Mouse (Mus musculus): ENCODE measurements around the gene Grin3b.

Gene Grin3b

GRCm38 (mm10) chr10:79970415-79971182, at the start of gene Grin3b:
TSS of gene Grin3b (plus strand) at chr10:79970715.
- no peak for DNase-seq (ENCODE audit: low spot score)

GRCm38 (mm10) chr10:79920958-79921535, 49.5 kb upstream of the Grin3b start, which contains the start of gene R3hdm4:
TSS of gene R3hdm4 (minus strand) at chr10:79921208.
- no peak for DNase-seq (ENCODE audit: low spot score)

GRCm38 (mm10) chr10:79921572-79921971, 48.9 kb upstream of the Grin3b start:
- DNase-seq (ENCODE audit: low spot score): no peak

- peak; percentile 91 for DNase-seq (ENCODE audit: low spot score)
These were observed 45.3 kb upstream of the Grin3b start for GRCm38 (mm10) chr10:79924998-79925784.

- DNase-seq (ENCODE audit: low spot score): peak; percentile 34
These were observed 44.6 kb upstream of the Grin3b start for GRCm38 (mm10) chr10:79925785-79926490.

- DNase-seq (ENCODE audit: low spot score): peak; percentile 89
These were observed 43.8 kb upstream of the Grin3b start, which contains the start of gene Arid3a for GRCm38 (mm10) chr10:79926491-79927323. TSS of gene Arid3a (plus strand) at chr10:79927043.

- peak; percentile 54 for DNase-seq (ENCODE audit: low spot score)
These were observed 43.0 kb upstream of the Grin3b start for GRCm38 (mm10) chr10:79927324-79928029.

- no peak for DNase-seq (ENCODE audit: low spot score)
These were observed 42.4 kb upstream of the Grin3b start for GRCm38 (mm10) chr10:79928030-79928694.

- DNase-seq (ENCODE audit: low spot score): no peak
These were observed 41.4 kb upstream of the Grin3b start for GRCm38 (mm10) chr10:79928907-79929701.

GRCm38 (mm10) chr10:79929967-79930825, 40.3 kb upstream of the Grin3b start:
- no peak for DNase-seq (ENCODE audit: low spot score)

GRCm38 (mm10) chr10:79930826-79931186, 39.7 kb upstream of the Grin3b start:
- DNase-seq (ENCODE audit: low spot score): no peak

GRCm38 (mm10) chr10:79931797-79932196, 38.7 kb upstream of the Grin3b start:
- no peak for DNase-seq (ENCODE audit: low spot score)

GRCm38 (mm10) chr10:79932736-79933135, 37.8 kb upstream of the Grin3b start:
- DNase-seq (ENCODE audit: low spot score): no peak

GRCm38 (mm10) chr10:79933145-79933679, 37.3 kb upstream of the Grin3b start:
- no peak for DNase-seq (ENCODE audit: low spot score)

GRCm38 (mm10) chr10:79933861-79934260, 36.7 kb upstream of the Grin3b start:
- DNase-seq (ENCODE audit: low spot score): no peak

GRCm38 (mm10) chr10:79934272-79934721, 36.2 kb upstream of the Grin3b start:
- no peak for DNase-seq (ENCODE audit: low spot score)

GRCm38 (mm10) chr10:79934794-79935569, 35.5 kb upstream of the Grin3b start:
- DNase-seq (ENCODE audit: low spot score): no peak
